Mouse (Mus musculus) thymus, adult 2 months (tissue): ENCODE results near the gene Wdr95. TPM values are rescaled to one million over a fixed set of nuclear protein-coding genes. Genes with fewer than 3 reads are reported as not detected.

Experiments
- DNase-seq: peaks from one replicate; pipeline ENCODE4 v3.0.0; 2021
- H3K27ac ChIP-seq: fragments of 200-500 bp; 2 replicates; pipeline ENCODE4 v1.5.1; 2012; ENCODE audit warnings: low read length, control low read depth; ENCODE audit not compliant: control insufficient read depth, insufficient read depth
- H3K27me3 ChIP-seq: fragments of 200-500 bp; 2 replicates; pipeline ENCODE4 v1.6.1; 2012; ENCODE audit warnings: mild to moderate bottlenecking, low read length, moderate library complexity, mixed read lengths; ENCODE audit not compliant: control insufficient read depth, insufficient read depth
- H3K36me3 ChIP-seq: fragments of 200-500 bp; 2 replicates; pipeline ENCODE4 v1.6.1; 2012; ENCODE audit warnings: mild to moderate bottlenecking, low read length, moderate library complexity; ENCODE audit not compliant: control insufficient read depth, insufficient read depth
- H3K4me1 ChIP-seq: fragments of 200-500 bp; replicated peaks from 2 replicates; pipeline ENCODE4 v1.6.1; 2012; ENCODE audit warnings: low read length; ENCODE audit not compliant: control insufficient read depth, insufficient read depth
- H3K4me3 ChIP-seq: fragments of 200-500 bp; 2 replicates; pipeline ENCODE4 v1.5.1; 2012; ENCODE audit warnings: mild to moderate bottlenecking, low read length, control low read depth, moderate library complexity; ENCODE audit not compliant: control insufficient read depth, insufficient read depth
- CTCF ChIP-seq: fragments of 200-500 bp; IDR thresholded peaks from 2 replicates; pipeline ENCODE4 v1.5.1; 2012; ENCODE audit warnings: mild to moderate bottlenecking, control low read depth, low read length, moderate library complexity, borderline replicate concordance; ENCODE audit not compliant: control insufficient read depth, poor library complexity, insufficient read depth; ENCODE audit errors: extremely low read depth
- POLR2A ChIP-seq: fragments of 200-500 bp; IDR thresholded peaks from 2 replicates; pipeline ENCODE4 v1.6.1; 2012; ENCODE audit warnings: mild to moderate bottlenecking, low read length, control low read depth, moderate library complexity; ENCODE audit not compliant: control insufficient read depth, poor library complexity, insufficient read depth; ENCODE audit errors: extremely low read depth
- WGBS: fragments of 180-500 bp; shearing (Covaris S2); methylation state at CpG from one replicate; pipeline ENCODE4 v1.1.7; 2018; 5-methylcytosine and 5-hydroxymethylcytosine counted together
- polyA plus RNA-seq: library from polyadenylated mRNA; depleted of rRNA; stranded (reverse); fragments of >200 nt; gene quantifications from 2 replicates; pipeline ENCODE4 v1.2.3, GENCODE M21; 2012

Gene Wdr95
- polyA plus RNA-seq, 1 experiment: 0.31 TPM

DNA sequence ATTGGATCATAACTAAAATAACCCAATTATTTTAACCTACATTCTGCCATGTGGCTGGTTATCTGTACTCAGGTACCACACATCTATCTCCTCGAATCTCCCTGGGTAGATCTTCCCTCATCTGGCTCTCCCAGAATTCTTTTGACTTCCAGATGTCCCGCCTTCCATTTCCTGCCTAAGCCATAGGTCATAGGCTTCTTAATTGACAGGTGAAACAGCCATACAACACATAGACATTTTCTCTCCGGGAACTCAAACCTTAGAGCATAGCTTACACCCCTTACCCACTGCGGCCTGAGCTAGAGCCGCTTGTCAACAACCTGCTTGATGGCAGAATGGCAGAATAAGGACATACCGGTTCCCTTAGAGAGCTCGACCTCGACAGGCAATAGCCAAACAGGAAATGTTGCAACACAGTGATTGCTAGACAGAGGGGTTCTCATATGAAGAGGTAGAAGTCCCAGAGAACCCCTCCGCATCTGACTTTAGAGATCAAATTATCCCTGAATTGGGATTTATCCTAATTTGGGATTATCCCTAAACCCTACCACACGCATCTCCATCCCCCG, 58.9 kb downstream of the Wdr95 start:
- Histone ChIP-seq H3K4me1 (no peaks in the 10 kb centered on the region; the same call in 1 of the 2 replicates), H3K27ac (no peak overlapping the region), H3K36me3 (no peaks in the 10 kb centered on the region), H3K27me3 (no peaks in the 10 kb centered on the region), H3K4me3 (no peak overlapping the region)
- no peak for DNase-seq
- TF ChIP-seq POLR2A (no peak), CTCF (no peak)
- 57% methylated on average over 11 of the region's 11 CpGs for WGBS

GRCm38 (mm10) chr5:149588814-149589534, 60.5 kb downstream of the Wdr95 start:
- Histone ChIP-seq H3K36me3 (no peaks in the 10 kb centered on the region), H3K27me3 (no peaks in the 10 kb centered on the region), H3K4me3 (no peak overlapping the region), H3K27ac (no peak overlapping the region), H3K4me1 (no peaks in the 10 kb centered on the region; the same call in 1 of the 2 replicates)
- whole genome bisulfite sequencing: 34% methylated on average over 7 of the region's 7 CpGs
- no peak for DNase-seq
- TF ChIP-seq CTCF (no peak), POLR2A (no peak)

DNA sequence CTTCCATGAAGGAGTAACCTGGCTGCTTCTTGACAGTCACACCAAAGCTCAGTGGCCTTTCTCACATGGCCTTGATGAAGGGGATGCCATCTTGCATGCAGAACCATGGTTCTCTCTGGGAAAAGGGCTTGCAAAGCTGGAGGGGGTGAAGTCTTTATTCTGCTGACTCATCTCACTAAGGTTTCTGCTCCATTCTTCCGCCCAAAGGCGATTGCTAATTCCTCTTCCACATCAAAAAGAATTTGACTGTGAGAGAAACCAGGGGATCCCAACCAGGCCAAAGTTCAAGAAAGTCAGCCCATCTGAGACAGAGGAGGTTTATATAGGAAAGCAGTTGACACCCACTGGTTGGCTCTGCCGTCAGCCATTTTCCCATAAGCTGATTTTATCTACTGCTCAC, 61.5 kb downstream of the Wdr95 start:
- H3K4me3 ChIP-seq: no peak overlapping the region
- H3K4me1 ChIP-seq: no peaks in the 10 kb centered on the region; the same call in 1 of the 2 replicates
- no peak for DNase-seq
- H3K36me3 ChIP-seq: no peaks in the 10 kb centered on the region
- TF ChIP-seq CTCF: no peak
- TF ChIP-seq POLR2A: no peak
- 26% methylated on average over 3 of the region's 3 CpGs for WGBS
- no peak overlapping the region for H3K27ac ChIP-seq
- no peaks in the 10 kb centered on the region for H3K27me3 ChIP-seq

DNA sequence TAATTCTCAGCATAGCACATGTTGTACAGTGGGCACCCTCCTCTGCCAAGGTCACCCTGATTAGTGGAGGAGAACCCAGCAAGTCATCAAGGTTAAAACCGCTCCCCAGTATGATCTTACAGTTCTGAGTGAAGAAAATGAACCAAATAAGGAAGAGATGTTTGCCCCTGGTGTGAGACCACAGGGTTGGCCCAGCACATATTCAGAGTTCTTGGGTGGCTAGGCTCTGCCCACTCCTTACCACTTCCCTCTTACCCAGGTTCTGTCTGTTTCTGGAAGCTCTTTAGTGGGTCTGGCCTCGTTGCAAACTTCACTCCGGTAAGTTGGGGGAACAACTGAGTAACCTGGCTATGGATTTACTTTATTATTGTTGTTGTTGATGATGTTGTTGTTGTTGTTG, 65.7 kb downstream of the Wdr95 start:
- DNase-seq: no peak
- no peak for TF ChIP-seq CTCF
- no peak for TF ChIP-seq POLR2A
- no peak overlapping the region for H3K4me3 ChIP-seq
- H3K36me3 ChIP-seq: no peaks in the 10 kb centered on the region
- H3K4me1 ChIP-seq: no peaks in the 10 kb centered on the region
- no peak overlapping the region for H3K27ac ChIP-seq
- no peaks in the 10 kb centered on the region for H3K27me3 ChIP-seq
- WGBS: 22% methylated on average over 3 of the region's 3 CpGs

DNA sequence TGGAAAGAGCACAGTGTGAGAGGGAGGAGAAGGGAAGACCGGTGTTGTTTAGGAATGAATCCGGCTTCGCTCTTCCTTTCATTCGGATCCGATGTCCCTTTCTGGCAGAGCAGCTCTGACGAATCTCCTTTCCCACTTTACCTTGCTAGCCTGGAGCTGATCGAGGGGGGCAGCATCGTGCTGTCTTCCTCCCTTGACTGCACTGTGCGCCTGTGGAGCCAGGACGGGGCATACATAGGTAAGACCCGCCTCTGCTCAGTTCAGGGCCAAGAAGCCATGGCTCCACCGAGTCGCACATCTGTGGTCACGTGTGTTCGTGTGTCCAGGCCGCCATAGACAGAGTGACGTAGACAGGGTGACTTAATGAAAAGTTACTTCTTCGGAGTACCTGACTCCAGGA, 68.9 kb downstream of the Wdr95 start:
- H3K36me3 ChIP-seq: no peaks in the 10 kb centered on the region
- WGBS: 86% methylated on average over 18 of the region's 18 CpGs
- no peaks in the 10 kb centered on the region for H3K27me3 ChIP-seq
- no peaks in the 10 kb centered on the region for H3K4me1 ChIP-seq
- no peak for TF ChIP-seq CTCF
- no peak for TF ChIP-seq POLR2A
- no peak overlapping the region for H3K4me3 ChIP-seq
- H3K27ac ChIP-seq: no peak overlapping the region
- DNase-seq: no peak

- TF ChIP-seq CTCF (no peak), POLR2A (no peak)
- Histone ChIP-seq H3K27me3 (no peaks in the 10 kb centered on the region), H3K4me3 (no peak overlapping the region), H3K4me1 (no peaks in the 10 kb centered on the region), H3K36me3 (no peaks in the 10 kb centered on the region), H3K27ac (no peak overlapping the region)
- DNase-seq: no peak
- WGBS: 98% methylated on average over 3 of the region's 3 CpGs
Measured at GRCm38 (mm10) chr5:149601996-149602395, 73.5 kb downstream of the Wdr95 start.

GRCm38 (mm10) chr5:149603241-149603640, 74.8 kb downstream of the Wdr95 start:
- Histone ChIP-seq H3K27me3 (no peaks in the 10 kb centered on the region), H3K36me3 (no peaks in the 10 kb centered on the region), H3K4me3 (no peak overlapping the region), H3K4me1 (no peaks in the 10 kb centered on the region), H3K27ac (no peak overlapping the region)
- no peak for DNase-seq
- no peak for TF ChIP-seq CTCF
- TF ChIP-seq POLR2A: no peak
- WGBS: 91% methylated on average over 3 of the region's 3 CpGs
